Comparison of ENCODE assay signal across 8 mouse cellular contexts in genomic region chr17:24469910-24470602, GRCm38 (mm10). TPM values are rescaled to one million over a fixed set of nuclear protein-coding genes. Genes with fewer than 3 reads are reported as not detected.
A peak's percentile ranks its signal among the peaks of the same experiment; 100 is the strongest.
DNase-seq lines count a peak whose midpoint lies in the region; ATAC-seq lines count a peak whose summit lies in the region.

TSS of gene E4f1 (minus strand) at chr17:24470313.
TSS of gene Pgp (plus strand) at chr17:24470392.

- peak; percentile 95 for ATAC-seq in megakaryocyte progenitor cell, adult 5-6 weeks (replicated peaks; ENCODE audit: poor library complexity)

- peak; percentile 99 for DNase-seq in adipocyte (ENCODE audit: low spot score)
- DNase-seq in embryo, embryonic 10 days (ENCODE audit: low spot score): peak; percentile 99
- DNase-seq in gastrocnemius, postnatal 10 days: peak; percentile 99
- peak; percentile 99 for DNase-seq in induced T-regulatory cell, adult 2 months (ENCODE audit: low read depth)
- peak; percentile 97 to 99 for DNase-seq in left cerebral cortex, adult 9 months (ENCODE audit: low spot score in 2 of 2)
- DNase-seq in right cerebral cortex, postnatal 14 days: peak; percentile 100
- peak; percentile 97 to 98 for DNase-seq in urinary bladder, postnatal 36 days (ENCODE audit: low spot score in 2 of 2)

RNA-seq across cellular contexts. Expression of gene E4f1, which starts in this region (rescaled TPM):
- total RNA-seq in gastrocnemius, postnatal 10 days (2021): 10 to 100 TPM; 10.8 to 17.3 TPM
- 23.3 and 27.5 TPM in 2 replicates for total RNA-seq in megakaryocyte progenitor cell, adult 5-6 weeks (2015)
- 13.6 and 18.7 TPM in 2 replicates for total RNA-seq in megakaryocyte progenitor cell, adult 5-6 weeks (2017)

RNA-seq across cellular contexts. Expression of gene Pgp, which starts in this region (rescaled TPM):
- total RNA-seq in gastrocnemius, postnatal 10 days (2021): 10 to 100 TPM; 34.1 to 39.2 TPM
- total RNA-seq in megakaryocyte progenitor cell, adult 5-6 weeks (2015): 25.4 and 26.4 TPM in 2 replicates
- 16.6 and 21.5 TPM in 2 replicates for total RNA-seq in megakaryocyte progenitor cell, adult 5-6 weeks (2017)

Comparison
In these comparisons a context has a peak if more than half of its experiments do, and no peak if none do; other contexts are left out.
1. Peak in every context shown above with its lines: DNase-seq and ATAC-seq.